Mouse (Mus musculus): ENCODE data around the gene Pomp.

GRCm38 (mm10) chr5:147815592-147815991 is 44.7 kb upstream of the Pomp start:
- TF ChIP-seq CTCF (IDR thresholded peaks at IDR 0.05; ENCODE audit: borderline replicate concordance, insufficient read depth, low read length), result no peak
- TF ChIP-seq POLR2A (IDR thresholded peaks at IDR 0.05; ENCODE audit: low read depth, low read length), result no peak
